Mouse (Mus musculus) heart, embryonic 16.5 days (tissue): ENCODE measurements at regions not wholly inside any gene's neighbourhood (a gene's known extent, or its start where the extent isn't known, plus 50 kb on each side); places are given as distances from the start of the nearest gene placed in this dataset.

Experiments
- ATAC-seq: fragments of 200-750 bp; cut with Nextera tagmentation; replicated peaks from 2 replicates; pipeline ENCODE4 v1.8.0; 2017; ENCODE audit warnings: moderate number of reproducible peaks; ENCODE audit not compliant: insufficient read depth, low FRiP score; ENCODE audit errors: extremely low read depth
- H3K27ac ChIP-seq: fragments of 300-500 bp; sonication (generic); 2 replicates; pipeline ENCODE4 v1.5.1; 2014; ENCODE audit warnings: mild to moderate bottlenecking, low read length, control low read depth, moderate library complexity
- H3K27me3 ChIP-seq: fragments of 300-500 bp; sonication (generic); 2 replicates; pipeline ENCODE4 v1.6.1; 2014; ENCODE audit warnings: low read length, mixed read lengths; ENCODE audit not compliant: control insufficient read depth, insufficient read depth
- H3K36me3 ChIP-seq: fragments of 300-500 bp; sonication (generic); 2 replicates; pipeline ENCODE4 v1.6.1; 2014; ENCODE audit not compliant: control insufficient read depth, insufficient read depth
- H3K4me1 ChIP-seq: fragments of 300-500 bp; sonication (generic); 2 replicates; pipeline ENCODE4 v1.6.1; 2014; ENCODE audit warnings: low read length, mixed read lengths; ENCODE audit not compliant: control insufficient read depth, insufficient read depth
- H3K4me2 ChIP-seq: fragments of 300-500 bp; sonication (generic); 2 replicates; pipeline ENCODE4 v1.6.1; 2014; ENCODE audit warnings: low read depth, mild to moderate bottlenecking, control low read depth, low read length
- H3K4me3 ChIP-seq: fragments of 300-500 bp; sonication (generic); 2 replicates; pipeline ENCODE4 v1.5.1; 2014; ENCODE audit warnings: mild to moderate bottlenecking, control low read depth, low read length
- H3K9ac ChIP-seq: fragments of 300-500 bp; sonication (generic); 2 replicates; pipeline ENCODE4 v1.6.1; 2014; ENCODE audit warnings: low read length, control low read depth
- H3K9me3 ChIP-seq: fragments of 300-500 bp; sonication (generic); replicated peaks from 2 replicates; pipeline ENCODE4 v1.6.1; 2016; ENCODE audit warnings: low read length; ENCODE audit not compliant: control insufficient read depth
- WGBS: fragments of 180-500 bp; shearing (Covaris S2); extraction: QIAGEN DNeasy Blood & Tissue Kit; methylation state at CpG from one replicate; pipeline ENCODE4 v1.1.7; 2014; 5-methylcytosine and 5-hydroxymethylcytosine counted together

GRCm38 (mm10) chr2:117027071-117027470 is 94.1 kb upstream of the Spred1 start:
- no peak overlapping the region for H3K4me3 ChIP-seq
- H3K4me1 ChIP-seq: no peaks in the 10 kb centered on the region
- no peak overlapping the region for H3K9ac ChIP-seq
- no peak for ATAC-seq
- no peaks in the 10 kb centered on the region for H3K36me3 ChIP-seq
- H3K9me3 ChIP-seq: 0 out of 2 replicates have a peak, but pooled peaks cover 2% of the 10 kb centered on the region
- H3K4me2 ChIP-seq: no peak overlapping the region
- no peak overlapping the region for H3K27ac ChIP-seq
- H3K27me3 ChIP-seq: no peaks in the 10 kb centered on the region
- 65% methylated on average over 4 of the region's 4 CpGs for WGBS

GRCm38 (mm10) chr2:117028771-117029170 is 92.4 kb upstream of the Spred1 start:
- Histone ChIP-seq H3K4me3 (no peak overlapping the region), H3K9me3 (0 out of 2 replicates have a peak, but pooled peaks cover 2% of the 10 kb centered on the region), H3K9ac (no peak overlapping the region), H3K4me1 (no peaks in the 10 kb centered on the region), H3K27me3 (no peaks in the 10 kb centered on the region), H3K4me2 (no peak overlapping the region), H3K27ac (no peak overlapping the region), H3K36me3 (no peaks in the 10 kb centered on the region)
- WGBS: 68% methylated on average over 6 of the region's 6 CpGs
- no peak for ATAC-seq

GRCm38 (mm10) chr2:117036197-117036872 is 84.8 kb upstream of the Spred1 start:
- Histone ChIP-seq H3K4me3 (no peak overlapping the region), H3K4me2 (no peak overlapping the region), H3K4me1 (peaks cover 25% of the 10 kb centered on the region), H3K9ac (no peak overlapping the region), H3K27ac (no peak overlapping the region), H3K27me3 (no peaks in the 10 kb centered on the region), H3K36me3 (no peaks in the 10 kb centered on the region), H3K9me3 (0 out of 2 replicates have a peak, but pooled peaks cover 2% of the 10 kb centered on the region)
- 18% methylated on average over 8 of the region's 8 CpGs for WGBS
- 0 out of 2 replicates have a peak, but pooled peaks have one; percentile 41 for ATAC-seq

GRCm38 (mm10) chr2:117040211-117040610 is 81.0 kb upstream of the Spred1 start:
- no peak overlapping the region for H3K27ac ChIP-seq
- H3K36me3 ChIP-seq: no peaks in the 10 kb centered on the region
- H3K4me1 ChIP-seq: peaks cover 29% of the 10 kb centered on the region
- WGBS: 34% methylated on average over 3 of the region's 3 CpGs
- no peaks in the 10 kb centered on the region for H3K27me3 ChIP-seq
- H3K9ac ChIP-seq: no peak overlapping the region
- H3K4me2 ChIP-seq: no peak overlapping the region
- H3K9me3 ChIP-seq: no peaks in the 10 kb centered on the region
- no peak for ATAC-seq
- H3K4me3 ChIP-seq: no peak overlapping the region

- Histone ChIP-seq H3K4me1 (peaks cover 27% of the 10 kb centered on the region), H3K27me3 (no peaks in the 10 kb centered on the region), H3K36me3 (no peaks in the 10 kb centered on the region), H3K4me2 (no peak overlapping the region), H3K9ac (no peak overlapping the region), H3K27ac (no peak overlapping the region), H3K9me3 (no peaks in the 10 kb centered on the region), H3K4me3 (no peak overlapping the region)
- WGBS: 53% methylated on average over 7 of the region's 7 CpGs
- ATAC-seq: no peak
Observed at GRCm38 (mm10) chr2:117043831-117044230, 77.3 kb upstream of the Spred1 start.

GRCm38 (mm10) chr2:117048290-117048730 is 72.9 kb upstream of the Spred1 start:
- H3K4me2 ChIP-seq: no peak overlapping the region
- WGBS: 11% methylated on average over 5 of the region's 5 CpGs
- H3K36me3 ChIP-seq: no peaks in the 10 kb centered on the region
- no peaks in the 10 kb centered on the region for H3K27me3 ChIP-seq
- H3K27ac ChIP-seq: no peak overlapping the region
- H3K9me3 ChIP-seq: peaks cover 3% of the 10 kb centered on the region; the same call in 1 of the 2 replicates
- H3K4me1 ChIP-seq: peaks cover 11% of the 10 kb centered on the region
- H3K9ac ChIP-seq: no peak overlapping the region
- no peak overlapping the region for H3K4me3 ChIP-seq
- no peak; the same call in 1 of the 2 replicates for ATAC-seq

GRCm38 (mm10) chr2:117050061-117050460 is 71.1 kb upstream of the Spred1 start:
- H3K4me2 ChIP-seq: no peak overlapping the region
- no peaks in the 10 kb centered on the region for H3K36me3 ChIP-seq
- H3K4me3 ChIP-seq: no peak overlapping the region
- H3K27me3 ChIP-seq: no peaks in the 10 kb centered on the region
- peaks cover 11% of the 10 kb centered on the region for H3K4me1 ChIP-seq
- no peak overlapping the region for H3K27ac ChIP-seq
- ATAC-seq: no peak
- peaks cover 3% of the 10 kb centered on the region; the same call in 1 of the 2 replicates for H3K9me3 ChIP-seq
- no peak overlapping the region for H3K9ac ChIP-seq
- WGBS: 84% methylated on average over 2 of the region's 2 CpGs

GRCm38 (mm10) chr2:117064126-117064525 is 57.0 kb upstream of the Spred1 start:
- ATAC-seq: no peak
- 75% methylated on average over 2 of the region's 2 CpGs for WGBS
- no peaks in the 10 kb centered on the region for H3K36me3 ChIP-seq
- H3K27me3 ChIP-seq: no peaks in the 10 kb centered on the region
- H3K27ac ChIP-seq: no peak overlapping the region
- H3K4me1 ChIP-seq: no peaks in the 10 kb centered on the region
- no peak overlapping the region for H3K4me2 ChIP-seq
- no peak overlapping the region for H3K9ac ChIP-seq
- H3K9me3 ChIP-seq: no peaks in the 10 kb centered on the region
- no peak overlapping the region for H3K4me3 ChIP-seq

- Histone ChIP-seq H3K27me3 (no peaks in the 10 kb centered on the region), H3K9me3 (no peaks in the 10 kb centered on the region), H3K4me2 (no peak overlapping the region), H3K27ac (no peak overlapping the region), H3K4me1 (no peaks in the 10 kb centered on the region), H3K4me3 (no peak overlapping the region), H3K36me3 (no peaks in the 10 kb centered on the region), H3K9ac (no peak overlapping the region)
- 60% methylated on average over 6 of the region's 6 CpGs for WGBS
- ATAC-seq: no peak
Observed at GRCm38 (mm10) chr2:117070348-117070747, 50.8 kb upstream of the Spred1 start.
